Mouse (Mus musculus) ZHBTc4 (cell line): Measurements from ENCODE around the gene Ltb4r1.

Source experiments
- DNase-seq: peaks from one replicate; pipeline ENCODE4 v3.0.0-alpha.2; 2011; ENCODE audit warnings: low read depth, low spot score

Gene Ltb4r1

DNA sequence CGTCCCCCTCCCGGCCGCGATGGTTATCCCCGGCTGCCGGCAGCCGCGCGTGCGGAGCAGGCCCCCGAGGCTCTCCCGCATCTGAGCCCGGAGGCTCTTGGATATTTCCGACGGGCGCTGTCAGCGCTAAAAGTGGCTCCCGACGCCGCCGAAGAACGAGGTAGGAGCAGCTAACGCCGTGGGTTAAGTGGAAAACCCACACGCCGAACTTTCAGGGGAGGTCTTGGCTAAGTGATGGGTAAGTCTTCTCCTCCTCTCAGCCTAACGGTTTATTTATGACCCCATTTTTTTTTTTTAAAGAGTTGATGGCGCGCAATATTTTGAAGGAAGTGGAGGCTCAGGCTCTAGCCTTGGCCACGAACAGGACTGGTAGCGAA is 19.9 kb upstream of the Ltb4r1 start:
- DNase-seq = no peak

DNA sequence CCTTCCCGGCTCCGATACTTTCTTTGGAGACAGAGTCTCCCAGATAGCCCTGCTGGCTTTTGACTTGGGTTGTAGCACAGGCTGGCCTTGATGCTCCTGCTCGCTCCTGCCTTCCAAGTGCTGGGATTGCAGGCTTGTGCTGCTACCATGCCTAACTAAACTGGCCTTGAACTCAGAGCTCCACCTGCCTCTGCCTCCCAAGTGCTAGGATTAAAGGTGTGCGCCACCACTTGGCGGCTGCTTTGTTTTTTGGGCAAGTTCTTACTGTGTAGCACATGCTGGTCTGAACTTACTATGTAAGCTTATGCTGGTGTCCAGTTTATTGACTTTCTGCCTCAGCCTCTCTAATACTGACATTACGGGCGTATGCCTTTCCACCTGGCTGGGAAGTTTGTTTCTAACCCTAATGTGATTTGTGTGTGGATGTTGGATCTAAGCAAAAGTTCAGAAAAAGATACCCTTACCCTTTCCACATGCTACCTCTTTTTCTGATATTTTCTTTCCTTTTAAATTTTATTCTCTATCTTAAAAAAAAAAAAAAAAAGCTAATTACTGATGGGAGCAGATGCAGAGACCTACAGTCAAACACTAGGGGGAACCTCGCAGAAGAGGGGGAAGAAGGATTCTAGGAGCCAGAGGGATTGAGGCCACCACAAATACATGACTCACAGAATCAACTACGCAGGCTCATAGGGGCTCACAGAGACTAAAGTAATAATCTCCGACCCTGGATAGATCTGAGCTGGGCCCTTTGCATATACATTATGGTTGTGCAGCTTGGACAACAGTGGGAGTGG is 18.5 kb upstream of the Ltb4r1 start:
- DNase-seq = no peak

DNA sequence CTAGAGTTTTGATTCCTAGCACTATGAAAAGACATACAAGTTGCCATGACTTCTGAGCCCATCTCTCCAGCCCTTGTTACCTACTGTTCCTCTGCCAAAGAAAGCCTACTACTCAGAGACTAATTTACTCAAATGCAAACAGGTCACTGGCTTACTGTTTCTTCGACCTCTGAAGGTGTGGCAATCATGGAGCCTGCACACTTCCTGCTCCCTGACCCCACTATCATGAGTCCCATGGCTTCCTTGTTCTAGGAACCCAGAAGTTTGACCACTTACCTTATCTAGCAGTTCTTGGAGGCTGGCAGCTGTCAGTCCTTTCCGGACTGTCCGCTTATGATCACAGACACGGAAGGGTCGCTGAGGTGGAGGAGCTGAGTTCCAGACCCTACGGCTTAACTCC is 8.2 kb upstream of the Ltb4r1 start:
- no peak for DNase-seq

DNA sequence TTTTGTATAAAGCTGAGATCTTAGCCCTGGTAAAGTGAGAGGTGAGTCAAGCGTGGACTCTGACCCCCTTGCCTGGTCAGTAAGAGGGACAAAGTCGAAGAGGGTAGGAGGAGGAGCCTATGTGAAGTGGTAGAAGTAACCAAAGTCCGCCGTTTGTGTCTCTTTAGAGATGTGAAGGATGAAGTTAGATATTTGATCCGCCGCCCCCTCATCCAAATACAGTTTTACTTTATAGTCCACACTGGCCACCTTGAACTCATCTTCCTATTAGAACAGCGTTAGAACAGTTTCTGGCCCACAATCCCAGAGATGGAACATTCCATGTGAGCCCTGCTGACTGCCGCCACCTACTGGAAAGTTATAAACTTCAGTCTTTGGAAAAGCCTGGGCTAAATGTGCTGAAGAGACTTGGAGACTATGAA is 7.4 kb upstream of the Ltb4r1 start, which contains the start of gene Cideb:
Cideb (minus strand) TSS at position 96 of the 422 bp plus-strand sequence.
- peak; percentile 76 for DNase-seq

DNA sequence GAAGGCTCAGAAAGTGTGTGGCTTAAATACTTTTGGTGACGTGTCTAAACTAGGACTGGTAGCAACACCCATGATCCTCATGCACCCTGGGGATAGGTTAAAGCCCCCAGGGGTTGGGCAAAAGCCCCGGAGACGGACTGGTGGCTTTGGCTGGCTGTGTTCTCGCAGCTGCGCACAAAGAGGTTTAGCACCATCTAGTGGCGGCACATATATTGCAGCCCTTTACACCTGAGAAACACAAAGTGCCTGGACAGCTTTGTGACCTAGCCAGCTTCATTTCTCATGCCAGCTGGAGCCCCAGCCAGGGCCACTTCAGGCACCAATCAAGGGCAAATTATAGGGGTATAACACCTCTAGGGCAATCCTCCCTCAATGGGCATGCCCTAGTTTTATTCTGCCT is 5.6 kb upstream of the Ltb4r1 start:
- peak; percentile 89 for DNase-seq

DNA sequence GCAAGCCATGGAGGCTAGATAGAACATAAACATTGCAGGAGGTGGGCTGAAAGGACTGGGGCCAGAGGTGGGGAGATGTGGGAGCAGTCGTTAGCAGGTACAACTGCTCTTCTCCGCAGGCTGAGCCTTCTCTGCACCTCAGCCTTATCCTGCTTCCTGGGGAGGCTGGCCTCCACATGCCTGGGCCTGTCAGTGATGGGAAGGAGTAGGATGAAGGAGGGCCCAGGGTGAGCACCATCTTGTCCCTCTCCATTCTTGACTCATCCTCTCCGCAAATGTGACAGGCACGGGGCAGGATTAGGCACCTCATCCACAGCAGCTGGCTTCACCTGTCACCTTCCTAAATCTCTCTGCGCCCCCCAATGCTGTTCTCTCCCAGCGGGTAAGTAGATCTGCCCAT is 4.6 kb upstream of the Ltb4r1 start, which contains the start of gene Ltb4r2:
Ltb4r2 (plus strand) TSS at position 266 of the 400 bp plus-strand sequence.
- no peak for DNase-seq

DNA sequence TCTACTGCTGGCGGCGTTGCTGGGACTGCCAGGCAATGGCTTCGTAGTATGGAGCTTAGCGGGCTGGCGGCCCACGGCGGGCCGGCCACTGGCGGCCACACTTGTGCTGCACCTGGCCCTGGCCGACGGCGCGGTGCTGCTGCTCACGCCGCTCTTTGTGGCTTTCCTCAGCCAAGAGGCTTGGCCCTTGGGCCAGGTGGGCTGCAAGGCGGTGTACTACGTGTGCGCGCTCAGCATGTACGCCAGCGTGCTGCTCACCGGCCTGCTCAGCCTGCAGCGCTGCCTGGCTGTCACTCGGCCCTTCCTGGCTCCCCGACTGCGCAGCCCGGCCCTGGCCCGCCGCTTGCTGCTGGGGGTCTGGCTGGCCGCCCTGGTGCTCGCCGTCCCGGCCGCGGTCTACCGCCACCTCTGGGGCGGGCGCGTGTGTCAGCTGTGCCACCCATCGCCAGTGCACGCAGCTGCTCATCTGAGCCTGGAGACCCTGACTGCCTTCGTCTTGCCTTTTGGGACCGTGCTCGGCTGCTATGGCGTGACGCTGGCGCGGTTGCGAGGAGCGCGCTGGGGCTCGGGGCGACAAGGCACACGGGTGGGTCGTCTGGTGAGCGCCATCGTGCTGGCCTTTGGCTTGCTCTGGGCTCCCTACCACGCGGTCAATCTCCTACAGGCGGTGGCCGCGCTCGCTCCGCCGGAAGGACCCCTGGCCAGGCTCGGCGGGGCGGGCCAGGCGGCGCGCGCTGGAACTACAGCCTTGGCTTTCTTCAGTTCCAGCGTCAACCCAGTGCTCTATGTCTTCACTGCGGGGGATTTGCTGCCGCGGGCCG is 3.6 kb upstream of the Ltb4r1 start:
- DNase-seq = peak; percentile 74

DNA sequence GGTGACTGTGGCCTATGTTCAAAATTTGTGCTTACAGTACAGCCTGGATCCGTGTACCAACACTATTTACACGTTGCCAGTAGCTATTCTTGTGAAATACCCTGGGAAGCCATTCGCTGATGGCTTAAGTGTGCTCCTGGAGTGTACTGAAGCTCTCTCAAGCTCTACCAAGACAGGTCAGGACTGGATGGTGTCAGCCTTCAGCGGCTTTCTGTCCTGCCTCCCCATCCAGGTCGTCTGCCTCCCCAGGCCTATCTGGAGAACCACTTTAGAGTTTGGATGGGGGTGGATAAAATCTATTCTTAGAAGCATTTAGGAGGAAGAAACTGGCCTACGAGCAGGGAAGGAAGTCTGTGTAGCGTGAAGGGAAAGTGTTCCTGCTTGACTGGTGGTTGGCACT is 2.6 kb upstream of the Ltb4r1 start:
- DNase-seq = no peak

DNA sequence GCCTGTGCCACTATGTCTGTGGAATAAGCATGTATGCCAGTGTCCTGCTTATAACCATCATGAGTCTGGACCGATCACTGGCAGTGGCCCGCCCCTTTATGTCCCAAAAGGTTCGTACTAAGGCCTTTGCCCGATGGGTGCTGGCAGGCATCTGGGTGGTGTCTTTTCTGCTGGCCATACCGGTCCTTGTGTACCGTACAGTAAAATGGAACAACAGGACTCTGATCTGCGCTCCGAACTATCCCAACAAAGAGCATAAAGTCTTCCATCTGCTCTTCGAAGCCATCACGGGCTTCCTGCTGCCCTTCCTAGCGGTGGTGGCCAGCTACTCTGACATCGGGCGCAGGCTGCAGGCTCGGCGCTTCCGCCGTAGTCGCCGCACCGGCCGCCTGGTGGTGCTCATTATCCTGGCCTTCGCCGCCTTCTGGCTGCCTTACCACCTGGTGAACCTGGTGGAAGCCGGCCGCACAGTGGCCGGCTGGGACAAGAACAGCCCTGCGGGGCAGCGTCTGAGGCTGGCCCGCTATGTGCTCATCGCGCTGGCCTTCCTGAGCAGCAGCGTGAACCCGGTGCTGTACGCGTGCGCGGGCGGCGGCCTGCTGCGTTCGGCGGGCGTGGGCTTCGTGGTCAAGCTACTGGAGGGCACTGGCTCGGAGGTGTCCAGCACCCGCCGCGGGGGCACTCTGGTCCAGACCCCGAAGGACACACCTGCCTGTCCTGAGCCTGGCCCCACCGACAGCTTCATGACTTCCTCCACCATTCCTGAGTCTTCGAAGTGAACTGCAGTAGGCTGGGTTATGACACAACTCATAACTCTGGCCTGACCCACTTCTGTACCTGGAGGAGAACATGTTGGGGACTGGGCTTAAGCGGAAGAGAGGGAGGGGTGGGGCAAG is 2.0 kb downstream of the Ltb4r1 start:
- DNase-seq = peak; percentile 51

DNA sequence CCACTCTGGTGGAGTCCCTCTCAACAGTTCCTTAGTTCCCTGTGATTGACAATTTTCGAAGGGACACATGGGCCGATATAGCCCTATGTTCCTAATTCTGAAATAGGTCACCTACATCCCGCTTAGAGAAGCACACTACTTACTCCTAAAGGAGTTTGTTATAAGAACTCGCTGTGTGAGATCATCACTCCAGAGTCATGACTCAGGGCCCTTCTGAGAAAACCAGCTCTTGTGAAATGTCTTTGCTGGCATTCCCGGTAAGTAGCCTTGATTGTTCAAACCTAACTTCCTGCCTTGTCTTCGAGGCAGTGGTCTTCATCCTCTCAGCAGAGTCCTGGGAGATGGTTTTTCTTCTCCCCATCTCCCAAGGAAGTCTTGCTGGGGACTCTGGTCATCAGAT is 2.8 kb downstream of the Ltb4r1 start:
- no peak for DNase-seq

DNA sequence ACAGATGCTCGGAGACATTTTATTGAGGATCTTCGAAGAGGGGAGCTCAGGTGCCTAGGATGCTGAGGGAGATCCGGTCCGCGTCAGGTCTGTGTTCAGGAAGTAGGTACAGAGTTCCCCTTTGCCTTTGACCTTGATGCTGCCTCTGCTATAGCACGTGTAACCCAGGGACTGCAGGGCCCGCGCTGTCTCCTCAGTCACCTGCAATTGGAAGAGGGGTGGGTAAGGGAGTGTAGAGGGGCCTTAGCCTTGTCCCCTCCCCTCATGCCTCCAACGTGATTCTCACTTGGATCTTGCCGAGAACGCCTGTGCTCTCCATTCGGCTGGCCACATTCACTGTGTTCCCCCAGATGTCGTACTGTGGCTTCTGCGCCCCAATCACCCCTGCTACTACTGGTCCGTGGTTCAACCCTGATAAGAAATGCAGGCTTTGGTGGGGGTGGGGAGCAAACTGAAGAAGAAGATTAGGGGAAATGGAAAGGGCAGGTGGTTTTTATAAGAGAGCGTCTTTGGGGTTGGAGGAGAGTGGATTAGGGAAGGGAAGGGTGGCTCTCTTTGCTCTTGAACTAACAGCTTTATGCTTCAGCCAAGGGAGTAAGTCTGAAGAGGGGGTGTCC is 3.4 kb downstream of the Ltb4r1 start:
- no peak for DNase-seq

DNA sequence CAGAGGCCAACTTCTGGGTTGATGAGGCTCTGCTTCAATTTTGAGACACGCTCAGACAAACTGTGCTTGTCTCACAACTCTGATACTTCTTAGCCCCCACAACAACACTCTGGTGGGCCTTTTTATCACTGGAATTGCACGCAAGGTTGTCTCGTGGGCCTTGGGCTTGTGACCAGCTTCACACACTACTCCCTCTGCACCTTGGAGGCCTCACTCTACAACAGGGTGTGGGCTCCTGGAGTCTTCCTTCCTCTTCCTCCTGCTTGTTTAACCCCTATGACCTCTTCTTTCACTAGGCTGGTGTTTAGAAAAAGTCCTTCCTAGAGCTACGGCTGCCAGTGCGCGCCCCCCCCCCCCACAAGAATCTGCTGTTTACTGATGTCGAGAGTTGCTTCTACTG is 10.9 kb downstream of the Ltb4r1 start:
- DNase-seq = no peak

DNA sequence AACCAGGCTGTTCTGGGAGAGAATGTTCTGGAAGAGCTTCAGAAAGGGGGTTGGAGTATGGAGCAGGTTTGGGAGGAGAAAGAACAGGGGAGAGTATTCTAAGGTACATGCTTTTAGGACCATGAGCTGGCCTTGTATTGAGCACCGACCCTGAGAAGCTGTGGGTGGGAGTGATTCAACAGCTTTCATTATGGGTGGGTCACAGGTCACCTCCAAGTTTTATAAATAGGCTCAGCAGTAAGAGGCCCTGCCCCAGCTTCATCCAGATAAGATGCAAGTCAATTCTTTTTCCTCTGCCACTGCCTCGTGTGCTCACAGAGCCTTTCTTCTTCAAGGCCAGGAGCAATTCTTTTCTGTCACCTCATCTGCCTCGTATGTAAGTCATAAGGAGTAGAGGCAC is 11.4 kb downstream of the Ltb4r1 start:
- no peak for DNase-seq

DNA sequence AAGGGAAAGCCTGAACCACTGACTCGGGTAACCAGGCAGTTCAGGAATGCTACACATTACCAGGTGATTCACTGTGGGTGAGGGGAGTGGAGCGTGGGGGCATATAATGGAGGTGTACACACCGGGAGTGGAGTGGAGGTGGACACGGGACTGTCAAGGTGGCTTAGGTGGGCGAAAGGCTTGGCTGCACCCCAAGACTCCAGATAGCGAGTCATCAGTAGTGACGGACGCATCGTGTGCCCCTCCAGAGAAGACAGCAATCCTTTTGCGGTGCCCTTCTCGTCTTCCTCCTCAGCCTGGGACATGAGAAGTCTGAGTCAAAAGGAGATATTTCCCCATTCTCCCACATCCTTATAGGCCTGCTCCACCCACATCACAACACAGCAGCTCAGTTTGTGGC is 12.0 kb downstream of the Ltb4r1 start:
- no peak for DNase-seq

DNA sequence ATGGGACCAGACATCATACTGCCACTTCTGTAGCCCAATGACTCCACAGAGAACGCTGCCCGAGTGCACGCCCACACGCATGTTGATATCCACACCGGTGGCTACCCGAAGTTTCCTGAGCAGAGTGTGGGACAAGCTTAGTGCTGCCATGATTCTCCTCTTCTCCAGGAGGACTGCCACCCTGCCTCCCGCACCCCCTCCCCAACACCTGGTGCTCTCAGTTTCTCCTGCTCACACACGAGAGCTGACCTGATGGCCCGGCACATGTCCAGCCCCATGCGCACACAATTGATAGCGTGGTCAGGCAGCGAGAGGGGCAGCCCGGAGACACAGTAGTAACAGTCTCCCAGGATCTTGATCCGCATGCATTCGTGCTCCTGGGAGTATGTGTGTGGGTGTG is 12.9 kb downstream of the Ltb4r1 start:
- peak; percentile 30 for DNase-seq

DNA sequence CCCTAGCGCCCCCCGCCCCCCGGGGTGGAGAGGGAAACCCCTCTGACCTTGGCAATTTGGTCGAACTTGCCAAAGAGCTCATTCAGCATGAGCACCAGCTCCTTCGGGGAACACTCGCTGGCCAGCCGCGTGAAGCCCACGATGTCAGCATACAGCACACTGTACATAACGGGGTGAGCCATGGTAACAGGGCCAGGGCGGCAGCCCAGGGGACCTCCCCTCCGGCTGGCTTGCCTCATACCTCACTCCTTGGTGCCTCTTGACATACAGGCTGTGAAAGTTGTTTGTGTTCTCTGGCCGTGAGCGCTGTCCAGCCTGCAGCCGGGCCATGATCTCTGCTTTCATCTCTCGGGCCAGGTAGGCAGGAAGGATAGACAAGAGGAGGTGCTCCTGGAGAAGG is 13.9 kb downstream of the Ltb4r1 start:
- DNase-seq = no peak

DNA sequence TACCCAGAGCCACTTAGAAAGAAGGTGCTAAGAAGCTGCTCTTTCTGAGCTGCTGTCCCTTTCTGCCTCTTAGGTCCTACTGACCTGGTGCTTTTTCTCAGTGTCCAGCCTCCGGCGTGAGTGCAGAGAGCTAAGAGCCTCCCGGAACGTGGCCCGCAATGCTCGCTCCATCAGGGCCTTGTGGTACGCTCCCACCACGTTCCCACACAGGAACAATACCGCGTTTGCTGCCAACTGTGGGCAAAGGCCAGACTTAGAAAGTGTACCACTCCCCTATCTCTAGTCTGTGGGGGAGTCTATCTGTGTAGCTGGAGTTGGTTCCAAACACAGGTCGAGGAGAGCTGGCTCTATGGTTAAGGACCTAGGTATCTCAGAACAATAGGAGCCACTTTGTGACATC is 15.0 kb downstream of the Ltb4r1 start:
- DNase-seq = no peak

DNA sequence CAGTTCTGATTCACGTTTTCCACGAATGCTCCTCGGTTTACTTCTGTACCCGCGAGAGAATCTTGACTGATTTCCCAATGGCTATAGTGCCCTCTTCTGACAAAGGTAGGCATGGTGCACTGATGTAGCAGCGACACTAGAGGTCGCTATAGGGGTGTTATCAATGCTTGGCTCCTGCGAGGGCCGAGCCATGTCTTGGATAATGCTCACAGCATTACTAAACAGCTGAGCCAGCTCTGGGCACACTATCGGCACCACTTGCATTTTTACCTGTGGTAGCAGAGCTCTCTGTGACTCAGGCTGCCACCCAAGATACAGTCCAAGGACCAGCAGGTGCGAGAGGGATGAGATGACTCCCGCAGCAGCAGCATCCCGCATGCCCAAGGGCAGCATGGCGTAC is 15.5 kb downstream of the Ltb4r1 start:
- peak; percentile 90 for DNase-seq

DNA sequence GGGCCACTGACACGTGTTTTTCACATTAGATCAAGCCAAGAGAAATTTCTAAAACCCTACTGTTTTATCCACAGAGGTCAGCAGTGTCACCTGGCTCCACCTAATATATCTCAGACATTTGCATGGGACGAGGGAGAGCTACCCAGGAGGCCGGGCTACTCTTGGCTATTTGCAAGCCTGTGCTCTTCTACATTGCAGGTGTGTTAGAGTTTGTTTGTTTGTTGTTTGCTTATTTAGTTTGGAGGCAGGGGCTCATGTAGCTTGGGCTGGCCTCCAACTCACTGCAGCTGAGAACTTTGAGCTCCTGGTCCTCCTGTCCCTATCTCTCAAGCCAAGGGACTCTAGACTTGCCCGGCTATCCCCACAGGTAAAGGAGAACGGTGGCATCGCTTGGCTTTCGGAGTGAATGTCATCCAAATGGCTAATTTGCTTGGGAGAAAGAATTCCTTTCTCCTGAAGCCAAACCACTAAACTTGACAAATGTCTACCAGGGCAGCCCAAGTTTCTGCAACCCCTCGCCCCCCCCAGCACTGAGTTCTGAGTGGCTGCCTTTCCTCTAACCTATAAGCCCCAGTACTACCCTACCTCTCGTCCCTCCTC is 16.7 kb downstream of the Ltb4r1 start:
- DNase-seq = no peak

DNA sequence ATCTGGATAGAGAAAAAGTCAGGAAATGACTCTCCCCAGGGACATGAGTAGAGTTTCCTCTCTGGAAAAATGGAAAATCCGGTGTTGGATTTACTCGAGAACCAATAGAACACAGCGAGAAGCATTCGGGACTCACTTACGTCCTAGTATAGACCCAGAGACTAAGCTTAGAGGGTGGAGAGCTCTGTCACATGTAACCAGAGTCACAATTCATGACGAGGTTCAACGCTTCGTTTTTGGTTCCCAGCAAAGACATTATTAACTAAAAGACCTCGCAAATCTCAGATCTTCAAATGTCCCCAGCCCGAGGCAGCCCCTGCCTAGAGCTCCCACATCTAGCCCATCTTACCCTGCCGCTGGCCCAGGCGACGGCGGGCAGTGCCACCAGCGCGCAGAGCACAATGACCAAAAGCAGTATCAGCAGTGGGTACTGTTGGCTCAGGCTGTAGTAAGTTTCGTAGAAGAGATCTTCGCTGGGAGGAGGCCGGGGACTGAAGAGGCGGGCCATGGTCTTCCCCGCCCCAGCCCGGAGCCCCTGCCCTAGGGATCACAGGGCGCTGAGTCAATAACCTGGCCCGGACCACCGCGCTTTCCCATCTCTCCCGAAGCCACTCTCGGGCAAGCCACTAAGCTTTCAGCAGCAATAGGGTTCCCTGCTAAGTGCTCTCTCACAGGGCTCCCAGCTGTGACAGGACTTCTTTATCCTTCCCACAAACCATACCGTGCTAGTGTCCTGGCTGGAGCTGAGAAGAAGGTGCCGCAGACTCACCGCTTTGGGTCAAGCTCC is 17.6 kb downstream of the Ltb4r1 start:
- DNase-seq = peak; percentile 29
